Mouse (Mus musculus): Measurements from ENCODE around the gene Spag4. TPM values are rescaled to one million over a fixed set of nuclear protein-coding genes. Genes with fewer than 3 reads are reported as not detected.

Gene Spag4
- polyA plus RNA-seq, 1 experiment = 1.1 TPM

GRCm38 (mm10) chr2:156080391-156080790 is 15.4 kb downstream of the Spag4 start:
- TF ChIP-seq REST (IDR thresholded peaks at IDR 0.05; ENCODE audit: insufficient read depth, insufficient read length) (no peak), MYOG (IDR thresholded peaks at IDR 0.05; ENCODE audit: control insufficient read depth in 1 of 3, insufficient read depth in 1 of 3, insufficient read length in 2 of 3, low read depth in 2 of 3) (no peak), MYOD1 (IDR thresholded peaks at IDR 0.05; ENCODE audit: control insufficient read depth in 1 of 3, insufficient read length in 2 of 3, low read depth in 2 of 3) (no peak), E2F4 (IDR thresholded peaks at IDR 0.05; ENCODE audit: insufficient read depth) (no peak), USF1 (IDR thresholded peaks at IDR 0.05; ENCODE audit: low read depth) (no peak), CEBPB (IDR thresholded peaks at IDR 0.05; ENCODE audit: insufficient read depth, poor library complexity, severe bottlenecking) (no peak), TCF12 (IDR thresholded peaks at IDR 0.05; ENCODE audit: insufficient read depth, poor library complexity, severe bottlenecking) (no peak), POLR2AphosphoS2 (IDR thresholded peaks at IDR 0.05; ENCODE audit: insufficient read length, low read depth) (no peak), MAX (IDR thresholded peaks at IDR 0.05; ENCODE audit: low read depth) (no peak), POLR2A (IDR thresholded peaks at IDR 0.05; ENCODE audit: insufficient read length, low read depth) (no peak), SRF (IDR thresholded peaks at IDR 0.05; ENCODE audit: control insufficient read depth, insufficient read length, low read depth) (no peak), TCF3 (IDR thresholded peaks at IDR 0.05; ENCODE audit: insufficient read length, low read depth) (no peak)
- peaks cover 13% of the 10 kb centered on the region for H3K36me3 ChIP-seq (ENCODE audit: control insufficient read depth, insufficient read depth)
- H3K4me3 ChIP-seq = no peak overlapping the region
- no peaks in the 10 kb centered on the region for H3K27me3 ChIP-seq (ENCODE audit: control insufficient read depth, insufficient read depth, insufficient read length)
- no peak overlapping the region for H3K4me2 ChIP-seq (ENCODE audit: low read depth)
- H3ac ChIP-seq (ENCODE audit: control insufficient read depth, insufficient read length) = no peak overlapping the region
- H3K79me2 ChIP-seq (ENCODE audit: control insufficient read depth, insufficient read depth) = peaks cover 32% of the 10 kb centered on the region

- H3K4me2 ChIP-seq (ENCODE audit: low read depth) = no peak overlapping the region
- H3K79me2 ChIP-seq (ENCODE audit: control insufficient read depth, insufficient read depth) = peaks cover 67% of the 10 kb centered on the region
- no peak overlapping the region for H3ac ChIP-seq (ENCODE audit: control insufficient read depth, insufficient read length)
- H3K27me3 ChIP-seq (ENCODE audit: control insufficient read depth, insufficient read depth, insufficient read length) = no peaks in the 10 kb centered on the region
- no peak overlapping the region for H3K4me3 ChIP-seq
- no peak for TF ChIP-seq MYOD1 (IDR thresholded peaks at IDR 0.05; ENCODE audit: control insufficient read depth in 1 of 3, insufficient read length in 2 of 3, low read depth in 2 of 3)
- TF ChIP-seq CEBPB (IDR thresholded peaks at IDR 0.05; ENCODE audit: insufficient read depth, poor library complexity, severe bottlenecking) = no peak
- TF ChIP-seq SRF (IDR thresholded peaks at IDR 0.05; ENCODE audit: control insufficient read depth, insufficient read length, low read depth) = no peak
- TF ChIP-seq MYOG (IDR thresholded peaks at IDR 0.05; ENCODE audit: control insufficient read depth in 1 of 3, insufficient read depth in 1 of 3, insufficient read length in 2 of 3, low read depth in 2 of 3) = no peak
- TF ChIP-seq TCF12 (IDR thresholded peaks at IDR 0.05; ENCODE audit: insufficient read depth, poor library complexity, severe bottlenecking) = no peak
- TF ChIP-seq TCF3 (IDR thresholded peaks at IDR 0.05; ENCODE audit: insufficient read length, low read depth) = no peak
- no peak for TF ChIP-seq POLR2AphosphoS2 (IDR thresholded peaks at IDR 0.05; ENCODE audit: insufficient read length, low read depth)
- TF ChIP-seq REST (IDR thresholded peaks at IDR 0.05; ENCODE audit: insufficient read depth, insufficient read length) = no peak
- no peak for TF ChIP-seq POLR2A (IDR thresholded peaks at IDR 0.05; ENCODE audit: insufficient read length, low read depth)
- TF ChIP-seq USF1 (IDR thresholded peaks at IDR 0.05; ENCODE audit: low read depth) = no peak
- no peak for TF ChIP-seq MAX (IDR thresholded peaks at IDR 0.05; ENCODE audit: low read depth)
- TF ChIP-seq E2F4 (IDR thresholded peaks at IDR 0.05; ENCODE audit: insufficient read depth) = no peak
- H3K36me3 ChIP-seq (ENCODE audit: control insufficient read depth, insufficient read depth) = no peaks in the 10 kb centered on the region
Measured at GRCm38 (mm10) chr2:156084541-156084940, 19.6 kb downstream of the Spag4 start.

GRCm38 (mm10) chr2:156087391-156088110 is 22.6 kb downstream of the Spag4 start:
- Histone ChIP-seq H3K79me2 (ENCODE audit: control insufficient read depth, insufficient read depth) (peaks cover 75% of the 10 kb centered on the region), H3K36me3 (ENCODE audit: control insufficient read depth, insufficient read depth) (peaks cover 2% of the 10 kb centered on the region), H3K27me3 (ENCODE audit: control insufficient read depth, insufficient read depth, insufficient read length) (no peaks in the 10 kb centered on the region), H3ac (ENCODE audit: control insufficient read depth, insufficient read length) (no peak overlapping the region), H3K4me2 (ENCODE audit: low read depth) (no peak overlapping the region), H3K4me3 (no peak overlapping the region)
- TF ChIP-seq SRF (IDR thresholded peaks at IDR 0.05; ENCODE audit: control insufficient read depth, insufficient read length, low read depth) = no peak
- no peak for TF ChIP-seq TCF3 (IDR thresholded peaks at IDR 0.05; ENCODE audit: insufficient read length, low read depth)
- no peak for TF ChIP-seq POLR2AphosphoS2 (IDR thresholded peaks at IDR 0.05; ENCODE audit: insufficient read length, low read depth)
- TF ChIP-seq E2F4 (IDR thresholded peaks at IDR 0.05; ENCODE audit: insufficient read depth) = no peak
- no peak for TF ChIP-seq MAX (IDR thresholded peaks at IDR 0.05; ENCODE audit: low read depth)
- TF ChIP-seq USF1 (IDR thresholded peaks at IDR 0.05; ENCODE audit: low read depth) = no peak
- no peak for TF ChIP-seq TCF12 (IDR thresholded peaks at IDR 0.05; ENCODE audit: insufficient read depth, poor library complexity, severe bottlenecking)
- TF ChIP-seq MYOG (IDR thresholded peaks at IDR 0.05; ENCODE audit: control insufficient read depth in 1 of 3, insufficient read depth in 1 of 3, insufficient read length in 2 of 3, low read depth in 2 of 3) = no peak
- no peak for TF ChIP-seq POLR2A (IDR thresholded peaks at IDR 0.05; ENCODE audit: insufficient read length, low read depth)

- Histone ChIP-seq H3K79me2 (ENCODE audit: control insufficient read depth, insufficient read depth) (peaks cover 82% of the 10 kb centered on the region), H3K4me3 (no peak overlapping the region), H3K4me2 (ENCODE audit: low read depth) (no peak overlapping the region), H3K36me3 (ENCODE audit: control insufficient read depth, insufficient read depth) (peaks cover 16% of the 10 kb centered on the region), H3ac (ENCODE audit: control insufficient read depth, insufficient read length) (no peak overlapping the region), H3K27me3 (ENCODE audit: control insufficient read depth, insufficient read depth, insufficient read length) (no peaks in the 10 kb centered on the region)
- TF ChIP-seq E2F4 (IDR thresholded peaks at IDR 0.05; ENCODE audit: insufficient read depth) (no peak), SRF (IDR thresholded peaks at IDR 0.05; ENCODE audit: control insufficient read depth, insufficient read length, low read depth) (no peak), USF1 (IDR thresholded peaks at IDR 0.05; ENCODE audit: low read depth) (no peak), POLR2AphosphoS2 (IDR thresholded peaks at IDR 0.05; ENCODE audit: insufficient read length, low read depth) (no peak), REST (IDR thresholded peaks at IDR 0.05; ENCODE audit: insufficient read depth, insufficient read length) (no peak), MYOD1 (IDR thresholded peaks at IDR 0.05; ENCODE audit: control insufficient read depth in 1 of 3, insufficient read length in 2 of 3, low read depth in 2 of 3) (no peak), TCF3 (IDR thresholded peaks at IDR 0.05; ENCODE audit: insufficient read length, low read depth) (no peak), TCF12 (IDR thresholded peaks at IDR 0.05; ENCODE audit: insufficient read depth, poor library complexity, severe bottlenecking) (no peak), MAX (IDR thresholded peaks at IDR 0.05; ENCODE audit: low read depth) (no peak), MYOG (IDR thresholded peaks at IDR 0.05; ENCODE audit: control insufficient read depth in 1 of 3, insufficient read depth in 1 of 3, insufficient read length in 2 of 3, low read depth in 2 of 3) (no peak)
Measured at GRCm38 (mm10) chr2:156089799-156090198, 24.8 kb downstream of the Spag4 start.
